Mouse (Mus musculus) erythroblast, embryonic 14.5 days (primary cell): ENCODE data around the gene Dusp15.

ENCODE experiments used
- GATA1 ChIP-seq: IDR thresholded peaks from 2 replicates; pipeline ENCODE4 v1.6.1; 2012; ENCODE audit warnings: low read length, inconsistent platforms, mixed read lengths
- TAL1 ChIP-seq: IDR thresholded peaks from 3 replicates; pipeline ENCODE4 v1.6.1; 2012; ENCODE audit warnings: low read length, inconsistent platforms, mixed read lengths

DNA sequence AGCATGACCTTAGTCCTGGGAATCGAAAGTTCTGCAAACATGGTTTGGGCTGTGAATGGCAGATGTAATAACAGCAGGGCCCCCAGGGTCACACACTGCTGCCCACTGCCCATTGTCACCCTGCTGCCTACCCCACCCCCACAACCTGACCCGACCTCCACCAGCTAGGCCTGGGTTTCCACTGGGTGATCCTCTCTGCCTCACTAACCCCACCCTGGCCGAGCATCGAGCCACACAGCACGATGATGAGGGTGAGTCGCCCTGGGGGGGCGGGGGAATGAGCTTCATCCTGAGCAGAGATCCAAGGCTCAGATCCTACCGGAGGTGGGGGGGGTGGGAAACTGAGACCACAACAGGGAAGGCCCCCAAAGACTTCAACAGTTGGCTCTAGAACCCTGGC, 27.4 kb downstream of the Dusp15 start:
- TF ChIP-seq TAL1, result no peak
- no peak for TF ChIP-seq GATA1
